Mouse (Mus musculus) hindbrain, postnatal 0 days (tissue): Measurements from ENCODE around the gene Rab4a. TPM values are rescaled to one million over a fixed set of nuclear protein-coding genes. Genes with fewer than 3 reads are reported as not detected.
A peak's percentile ranks its signal among the peaks of the same experiment; 100 is the strongest.

ENCODE experiments used
- ATAC-seq: fragments of 200-750 bp; cut with Nextera tagmentation; 2 replicates; pipeline ENCODE4 v1.8.0; 2017; ENCODE audit warnings: mild to moderate bottlenecking, moderate TSS enrichment, moderate library complexity
- DNase-seq: peaks from one replicate; pipeline ENCODE4 v3.0.0-alpha.2; 2015; ENCODE audit warnings: low spot score
- H3K27ac ChIP-seq: fragments of 300-500 bp; sonication (generic); 2 replicates; pipeline ENCODE4 v1.5.1; 2014; ENCODE audit warnings: mild to moderate bottlenecking
- H3K27me3 ChIP-seq: fragments of 300-500 bp; sonication (generic); 2 replicates; pipeline ENCODE4 v1.6.1; 2014; ENCODE audit warnings: low read length, mixed read lengths; ENCODE audit not compliant: insufficient read depth
- H3K36me3 ChIP-seq: fragments of 300-500 bp; sonication (generic); 2 replicates; pipeline ENCODE4 v1.6.1; 2014; ENCODE audit warnings: low read length, mixed read lengths; ENCODE audit not compliant: insufficient read depth
- H3K4me1 ChIP-seq: fragments of 300-500 bp; sonication (generic); 2 replicates; pipeline ENCODE4 v1.6.1; 2014; ENCODE audit warnings: antibody characterized with exemption, low read length, mixed read lengths; ENCODE audit not compliant: insufficient read depth
- H3K4me2 ChIP-seq: fragments of 300-500 bp; sonication (generic); 2 replicates; pipeline ENCODE4 v1.6.1; 2014; ENCODE audit warnings: low read depth, mild to moderate bottlenecking, low read length, moderate library complexity, mixed read lengths
- H3K4me3 ChIP-seq: fragments of 300-500 bp; sonication (generic); 2 replicates; pipeline ENCODE4 v1.5.1; 2014; ENCODE audit warnings: low read length
- H3K9ac ChIP-seq: fragments of 300-500 bp; sonication (generic); replicated peaks from 2 replicates; pipeline ENCODE4 v1.6.1; 2014; ENCODE audit warnings: mild to moderate bottlenecking, low read length, moderate library complexity, mixed read lengths
- H3K9me3 ChIP-seq: fragments of 300-500 bp; sonication (generic); 2 replicates; pipeline ENCODE4 v1.6.1; 2016; ENCODE audit warnings: low read length, mixed read lengths
- CTCF ChIP-seq: IDR thresholded peaks from 2 replicates; pipeline ENCODE4 v1.5.1; 2016; ENCODE audit warnings: antibody characterized with exemption, control low read depth, low read depth
- WGBS: fragments of 180-500 bp; shearing (Covaris S2); extraction: QIAGEN DNeasy Blood & Tissue Kit; methylation state at CpG from one replicate; pipeline ENCODE4 v1.1.7; 2014; 5-methylcytosine and 5-hydroxymethylcytosine counted together
- polyA plus RNA-seq: library from polyadenylated mRNA; unstranded; fragments of >200 nt; fragmentation: Nextera tagmentation; extraction: Ambion mirVana; gene quantifications from 2 replicates; pipeline ENCODE4 v1.2.1, GENCODE M21; 2015
- total RNA-seq: library from RNA; depleted of rRNA; stranded (reverse); fragments of >200 nt; gene quantifications from 2 replicates; pipeline ENCODE4 v1.2.3, GENCODE M21; 2014

The Rab4a gene
- total and polyA plus RNA-seq, 2 experiments from 2014 or later: 46.3 to 96.8 TPM

- DNase-seq (no peak), ATAC-seq (no peak)
- 93% methylated on average over 9 of the region's 9 CpGs for WGBS
- H3K27ac ChIP-seq: no peak overlapping the region
- no peak overlapping the region for H3K9ac ChIP-seq
- no peaks in the 10 kb centered on the region for H3K27me3 ChIP-seq
- H3K4me1 ChIP-seq: no peaks in the 10 kb centered on the region
- TF ChIP-seq CTCF: no peak
- no peak overlapping the region for H3K4me2 ChIP-seq
- H3K36me3 ChIP-seq: no peaks in the 10 kb centered on the region
- no peak overlapping the region for H3K4me3 ChIP-seq
- H3K9me3 ChIP-seq: no peaks in the 10 kb centered on the region
Observed at GRCm38 (mm10) chr8:123854733-123855475, 49.1 kb downstream of the Rab4a start.

DNA sequence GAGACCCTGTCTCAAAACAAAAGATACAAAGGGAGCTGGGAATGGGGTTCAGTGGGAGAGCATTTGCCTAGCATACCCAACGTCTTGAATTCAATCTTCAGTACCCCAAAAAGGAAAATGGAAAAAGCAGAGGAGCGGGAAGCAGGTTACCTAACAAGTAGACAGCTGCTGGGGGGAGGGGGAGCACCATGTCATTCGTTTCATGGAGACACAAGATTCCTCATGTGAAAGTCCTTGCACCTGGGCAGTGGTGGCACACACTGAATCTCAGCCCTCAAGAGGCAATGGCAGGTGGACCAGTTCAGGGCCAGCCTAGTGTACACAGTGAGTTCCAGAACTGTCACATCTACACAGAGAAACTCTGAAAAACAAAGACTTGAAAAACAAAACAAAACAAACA lies 51.6 kb downstream of the Rab4a start:
- ATAC-seq (no peak), DNase-seq (no peak)
- no peak for TF ChIP-seq CTCF
- no peaks in the 10 kb centered on the region for H3K4me1 ChIP-seq
- H3K27me3 ChIP-seq: no peaks in the 10 kb centered on the region
- H3K9me3 ChIP-seq: no peaks in the 10 kb centered on the region
- H3K9ac ChIP-seq: no peak overlapping the region
- H3K36me3 ChIP-seq: no peaks in the 10 kb centered on the region
- H3K27ac ChIP-seq: no peak overlapping the region
- H3K4me3 ChIP-seq: no peak overlapping the region
- H3K4me2 ChIP-seq: peak overlapping the region; percentile 96; the same call in 1 of the 2 replicates
- WGBS: 63% methylated on average over 3 of the region's 3 CpGs

- under 1% methylated on average over 17 of the region's 17 CpGs for WGBS
- Histone ChIP-seq H3K4me1 (no peaks in the 10 kb centered on the region), H3K27me3 (no peaks in the 10 kb centered on the region), H3K9ac (peak overlapping the region; percentile 79), H3K9me3 (no peaks in the 10 kb centered on the region), H3K36me3 (no peaks in the 10 kb centered on the region), H3K4me2 (peak overlapping the region; percentile 96), H3K27ac (peak overlapping the region; percentile 84), H3K4me3 (peak overlapping the region; percentile 93)
- no peak; the same call in 1 of the 2 replicates for TF ChIP-seq CTCF
- ATAC-seq (0 out of 2 replicates have a peak, but pooled peaks have one; percentile 8), DNase-seq (peak; percentile 54)
Observed at GRCm38 (mm10) chr8:123858574-123858940, 52.8 kb downstream of the Rab4a start.

- peak overlapping the region; percentile 96 for H3K4me2 ChIP-seq
- H3K9ac ChIP-seq: peak overlapping the region; percentile 79
- H3K4me1 ChIP-seq: no peaks in the 10 kb centered on the region
- H3K27me3 ChIP-seq: no peaks in the 10 kb centered on the region
- DNase-seq: peak; percentile 95
- under 1% methylated on average over 64 of the region's 79 CpGs for WGBS
- H3K9me3 ChIP-seq: no peaks in the 10 kb centered on the region
- no peak for TF ChIP-seq CTCF
- peak overlapping the region; percentile 93 for H3K4me3 ChIP-seq
- H3K36me3 ChIP-seq: no peaks in the 10 kb centered on the region
- peak; percentile 96 for ATAC-seq
- H3K27ac ChIP-seq: peak overlapping the region; percentile 84
Observed at GRCm38 (mm10) chr8:123858941-123859647, 53.3 kb downstream of the Rab4a start.

- H3K9ac ChIP-seq: peak within 1 kb of the TSS; percentile 79
- peak within 1 kb of the TSS; percentile 84 for H3K27ac ChIP-seq
- WGBS: 2% methylated on average over 47 of the region's 48 CpGs
- peak within 1 kb of the TSS; percentile 93 for H3K4me3 ChIP-seq
- H3K4me2 ChIP-seq: peak within 1 kb of the TSS; percentile 96
- DNase-seq: peak; percentile 67
- H3K4me1 ChIP-seq: no peaks in the 10 kb centered on the region
- no peaks in the 10 kb centered on the region for H3K27me3 ChIP-seq
- ATAC-seq: peak; percentile 73; the same call in 1 of the 2 replicates
- H3K36me3 ChIP-seq: no peaks in the 10 kb centered on the region
- TF ChIP-seq CTCF: no peak
- H3K9me3 ChIP-seq: no peaks in the 10 kb centered on the region
Observed at GRCm38 (mm10) chr8:123859648-123860259, 54.0 kb downstream of the Rab4a start, which contains the start of gene Ccsap. TSS of gene Ccsap (minus strand) at chr8:123860209.

DNA sequence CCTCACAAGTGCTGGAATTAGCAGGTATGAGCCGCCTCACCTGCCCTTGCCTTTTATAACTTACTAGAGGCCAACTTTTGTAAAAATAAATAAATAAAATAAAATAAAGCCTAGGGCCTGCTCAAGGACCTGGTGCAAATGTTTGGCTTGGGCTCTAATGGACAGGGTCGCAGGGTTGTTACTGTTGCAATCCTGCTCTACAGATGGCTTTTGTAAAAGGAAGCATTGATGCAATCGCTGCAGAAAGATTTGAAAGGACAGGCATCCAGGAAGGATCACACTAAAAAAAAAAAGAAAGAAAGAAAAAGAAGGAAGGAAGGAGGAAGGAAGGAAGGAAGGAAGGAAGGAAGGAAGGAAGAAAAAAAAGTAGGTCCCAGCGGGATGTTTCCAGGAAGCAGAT lies 54.6 kb downstream of the Rab4a start:
- 80% methylated on average over 4 of the region's 4 CpGs for WGBS
- Histone ChIP-seq H3K4me3 (peak overlapping the region; percentile 93), H3K4me1 (no peaks in the 10 kb centered on the region), H3K27me3 (no peaks in the 10 kb centered on the region), H3K9me3 (no peaks in the 10 kb centered on the region), H3K36me3 (no peaks in the 10 kb centered on the region), H3K9ac (no peak overlapping the region; the same call in 1 of the 2 replicates), H3K4me2 (peak overlapping the region; percentile 96), H3K27ac (peak overlapping the region; percentile 84; the same call in 1 of the 2 replicates)
- ATAC-seq (no peak), DNase-seq (no peak)
- TF ChIP-seq CTCF: no peak
